15 mouse cellular contexts compared by ENCODE assay signal in genomic region chr10:80954415-80954814, GRCm38 (mm10). TPM values are rescaled to one million over a fixed set of nuclear protein-coding genes. Genes with fewer than 3 reads are reported as not detected.
DNase-seq lines count a peak whose midpoint lies in the region; ATAC-seq and TF ChIP-seq lines count a peak whose summit lies in the region.
"Had no signal": no experiment of that assay in that cellular context is flagged by ENCODE, and none has a peak within 500 bp of the region (broad histone marks: within the 10 kb centered on the region; RNA-seq: fewer than 3 reads in every experiment).

No protein-coding gene starts in this region.

- DNase-seq in heart, embryonic 10.5 days (ENCODE audit: low spot score): no peak
- no peak for DNase-seq in heart, adult 8-10 months (ENCODE audit: low spot score)
- no peak for DNase-seq in hindbrain, postnatal 0 days (ENCODE audit: low spot score)
- no peak for DNase-seq in hindbrain, embryonic 11.5 days (ENCODE audit: low spot score)
- DNase-seq in 3134 (ENCODE audit: extremely low read depth, insufficient read length, low spot score): peak; percentile 47
- peak; percentile 56 for DNase-seq in fat pad, adult 2 months (ENCODE audit: extremely low read depth, low read depth, low spot score)
- DNase-seq in left cerebral cortex, postnatal 25 days (ENCODE audit: low spot score in 2 of 2): no peak
- no peak for DNase-seq in thymus, postnatal 36 days
- DNase-seq: B cell, adult 2 months; cerebellum, adult 11 months; kidney, postnatal 10 days had no signal

- H3K36me3 ChIP-seq in heart, embryonic 10.5 days: no peaks in the 10 kb centered on the region
- no peaks in the 10 kb centered on the region for H3K36me3 ChIP-seq in hindbrain, postnatal 0 days (ENCODE audit: insufficient read depth, low read length)
- H3K36me3 ChIP-seq in hindbrain, embryonic 11.5 days (ENCODE audit: control insufficient read depth, insufficient read depth, low read length): no peaks in the 10 kb centered on the region
- H3K36me3 ChIP-seq: embryonic facial prominence, embryonic 12.5 days had no signal

- no peaks in the 10 kb centered on the region for H3K9me3 ChIP-seq in heart, embryonic 10.5 days
- no peaks in the 10 kb centered on the region for H3K9me3 ChIP-seq in hindbrain, postnatal 0 days (ENCODE audit: low read length)
- H3K9me3 ChIP-seq in hindbrain, embryonic 11.5 days (ENCODE audit: control insufficient read depth, low read length): no peaks in the 10 kb centered on the region
- H3K9me3 ChIP-seq: embryonic facial prominence, embryonic 12.5 days; forebrain, embryonic 13.5 days had no signal

- intact Hi-C loops in left cerebral cortex, postnatal 25 days (cut with DNase I): no loop called here

- no peak for TF ChIP-seq CTCF in hindbrain, postnatal 0 days (IDR thresholded peaks at IDR 0.05; ENCODE audit: low read depth)

- no peak overlapping the region for H3K4me2 ChIP-seq in hindbrain, postnatal 0 days (ENCODE audit: low read depth, low read length)
- H3K4me2 ChIP-seq in hindbrain, embryonic 11.5 days (replicated peaks; ENCODE audit: low read depth, low read length): no peak overlapping the region
- H3K4me2 ChIP-seq: embryonic facial prominence, embryonic 12.5 days; forebrain, embryonic 13.5 days; midbrain, embryonic 11.5 days had no signal

- H3K4me1 ChIP-seq in heart, embryonic 10.5 days: peaks cover 49% of the 10 kb centered on the region
- no peaks in the 10 kb centered on the region for H3K4me1 ChIP-seq in hindbrain, postnatal 0 days (ENCODE audit: insufficient read depth, low read length)
- no peaks in the 10 kb centered on the region for H3K4me1 ChIP-seq in hindbrain, embryonic 11.5 days (replicated peaks; ENCODE audit: control insufficient read depth, insufficient read depth, low read length)

- no peak overlapping the region for H3K9ac ChIP-seq in hindbrain, postnatal 0 days (replicated peaks; ENCODE audit: low read length)
- no peak overlapping the region for H3K9ac ChIP-seq in hindbrain, embryonic 11.5 days (ENCODE audit: low read depth, low read length)
- H3K9ac ChIP-seq: embryonic facial prominence, embryonic 12.5 days; forebrain, embryonic 13.5 days had no signal

- no peak for ATAC-seq in hindbrain, postnatal 0 days
- ATAC-seq in hindbrain, embryonic 11.5 days (ENCODE audit: low FRiP score): no peak

- no peak overlapping the region for H3K4me3 ChIP-seq in heart, embryonic 10.5 days
- H3K4me3 ChIP-seq in hindbrain, postnatal 0 days (ENCODE audit: low read length): no peak overlapping the region
- no peak overlapping the region for H3K4me3 ChIP-seq in hindbrain, embryonic 11.5 days (ENCODE audit: low read depth, low read length)
- H3K4me3 ChIP-seq: embryonic facial prominence, embryonic 12.5 days; forebrain, embryonic 13.5 days had no signal

- WGBS in heart, embryonic 10.5 days: 85% methylated on average over 13 of the region's 13 CpGs
- WGBS in hindbrain, postnatal 0 days: 56% methylated on average over 13 of the region's 13 CpGs
- WGBS in hindbrain, embryonic 11.5 days: 84% methylated on average over 13 of the region's 13 CpGs

- peaks cover 8% of the 10 kb centered on the region; the same call in 1 of the 2 replicates for H3K27me3 ChIP-seq in heart, embryonic 10.5 days (ENCODE audit: insufficient read depth, poor library complexity, severe bottlenecking)
- H3K27me3 ChIP-seq in hindbrain, postnatal 0 days (ENCODE audit: insufficient read depth, low read length): no peaks in the 10 kb centered on the region
- peaks cover 3% of the 10 kb centered on the region; the same call in 1 of the 2 replicates for H3K27me3 ChIP-seq in hindbrain, embryonic 11.5 days (ENCODE audit: control insufficient read depth, insufficient read depth, low read length)
- H3K27me3 ChIP-seq: embryonic facial prominence, embryonic 12.5 days; Patski had no signal

- H3K27ac ChIP-seq in heart, embryonic 10.5 days: peak overlapping the region; percentile 73
- peak overlapping the region; percentile 45; the same call in 1 of the 2 replicates for H3K27ac ChIP-seq in hindbrain, postnatal 0 days
- no peak overlapping the region for H3K27ac ChIP-seq in hindbrain, embryonic 11.5 days (ENCODE audit: low read depth, low read length)
- H3K27ac ChIP-seq: embryonic facial prominence, embryonic 12.5 days; forebrain, embryonic 13.5 days had no signal

RNA-seq across cellular contexts. Expression of gene Gadd45b, which starts 24.5 kb away (rescaled TPM):
- 17.1 and 20.1 TPM in 2 replicates for polyA plus RNA-seq in heart, embryonic 10.5 days (2016; fragmentation: Nextera tagmentation; extraction: Ambion mirVana)
- total RNA-seq in heart, adult 8-10 months (2022): 10 to 100 TPM in 2 of 4 experiments, 1 to 10 TPM in 2; 5.0 to 18.1 (median 12.0) TPM
- 4.4 and 8.2 TPM in 2 replicates for total RNA-seq in hindbrain, postnatal 0 days (2014; rRNA removed)
- 7.5 and 8.6 TPM in 2 replicates for polyA plus RNA-seq in hindbrain, postnatal 0 days (2015; fragmentation: Nextera tagmentation; extraction: Ambion mirVana)
- 13.8 and 14.6 TPM in 2 replicates for polyA plus RNA-seq in hindbrain, embryonic 11.5 days (2014; fragmentation: Nextera tagmentation; extraction: Ambion mirVana)
- total RNA-seq in left cerebral cortex, postnatal 25 days (2021): 10 to 100 TPM; 16.4 to 19.0 TPM

RNA-seq across cellular contexts. Expression of gene Lmnb2, which starts 36.4 kb away (rescaled TPM):
- 39.7 and 47.3 TPM in 2 replicates for polyA plus RNA-seq in heart, embryonic 10.5 days (2016; fragmentation: Nextera tagmentation; extraction: Ambion mirVana)
- total RNA-seq in heart, adult 8-10 months (2022): 1 to 10 TPM; 3.5 to 6.3 (median 4.8) TPM
- total RNA-seq in hindbrain, postnatal 0 days (2014; rRNA removed): 42.3 and 43.2 TPM in 2 replicates
- polyA plus RNA-seq in hindbrain, postnatal 0 days (2015; fragmentation: Nextera tagmentation; extraction: Ambion mirVana): 24.8 and 25.6 TPM in 2 replicates
- polyA plus RNA-seq in hindbrain, embryonic 11.5 days (2014; fragmentation: Nextera tagmentation; extraction: Ambion mirVana): 14.6 and 19.0 TPM in 2 replicates
- total RNA-seq in left cerebral cortex, postnatal 25 days (2021): 10 to 100 TPM; 15.1 to 18.9 TPM

RNA-seq across cellular contexts. Expression of gene Timm13, which starts 53.6 kb away (rescaled TPM):
- polyA plus RNA-seq in heart, embryonic 10.5 days (2016; fragmentation: Nextera tagmentation; extraction: Ambion mirVana): 348 and 363 TPM in 2 replicates
- total RNA-seq in heart, adult 8-10 months (2022): 100 to 1,000 TPM; 117 to 135 (median 123) TPM
- 150 and 155 TPM in 2 replicates for total RNA-seq in hindbrain, postnatal 0 days (2014; rRNA removed)
- polyA plus RNA-seq in hindbrain, postnatal 0 days (2015; fragmentation: Nextera tagmentation; extraction: Ambion mirVana): 366 and 369 TPM in 2 replicates
- 328 and 353 TPM in 2 replicates for polyA plus RNA-seq in hindbrain, embryonic 11.5 days (2014; fragmentation: Nextera tagmentation; extraction: Ambion mirVana)
- 100 to 1,000 TPM; 139 TPM for total RNA-seq in left cerebral cortex, postnatal 25 days (2021)

Comparison
In these comparisons a context has a peak if more than half of its experiments do, and no peak if none do; other contexts are left out.
1. DNase-seq: peak in 3134 (single experiment) and fat pad, adult 2 months (single experiment); none in heart, embryonic 10.5 days (single experiment), heart, adult 8-10 months (single experiment), hindbrain, postnatal 0 days (single experiment), hindbrain, embryonic 11.5 days (single experiment), left cerebral cortex, postnatal 25 days (0 of 2) and thymus, postnatal 36 days (0 of 2).